Mouse (Mus musculus) kidney, embryonic 14.5 days (tissue): ENCODE measurements around the gene Cdh20. TPM values are rescaled to one million over a fixed set of nuclear protein-coding genes. Genes with fewer than 3 reads are reported as not detected.

Source experiments
- ATAC-seq: fragments of 200-750 bp; cut with Nextera tagmentation; 2 replicates; pipeline ENCODE4 v1.8.0; 2017; ENCODE audit warnings: moderate number of reproducible peaks, mild to moderate bottlenecking, moderate TSS enrichment, moderate library complexity; ENCODE audit not compliant: low FRiP score, low TSS enrichment
- H3K27ac ChIP-seq: fragments of 300-500 bp; sonication (generic); 2 replicates; pipeline ENCODE4 v1.5.1; 2014; ENCODE audit warnings: low read depth, mild to moderate bottlenecking, low read length, moderate library complexity, mixed read lengths
- H3K27me3 ChIP-seq: fragments of 300-500 bp; sonication (generic); 2 replicates; pipeline ENCODE4 v1.6.1; 2014; ENCODE audit warnings: mild to moderate bottlenecking, low read length; ENCODE audit not compliant: control insufficient read depth, insufficient read depth
- H3K36me3 ChIP-seq: fragments of 300-500 bp; sonication (generic); 2 replicates; pipeline ENCODE4 v1.6.1; 2014; ENCODE audit warnings: low read length, mixed read lengths; ENCODE audit not compliant: control insufficient read depth, insufficient read depth
- H3K4me1 ChIP-seq: fragments of 300-500 bp; sonication (generic); 2 replicates; pipeline ENCODE4 v1.6.1; 2014; ENCODE audit warnings: low read length, mixed read lengths; ENCODE audit not compliant: control insufficient read depth, insufficient read depth
- H3K4me2 ChIP-seq: fragments of 300-500 bp; sonication (generic); replicated peaks from 2 replicates; pipeline ENCODE4 v1.6.1; 2014; ENCODE audit warnings: low read depth, mild to moderate bottlenecking, low read length
- H3K4me3 ChIP-seq: fragments of 300-500 bp; sonication (generic); 2 replicates; pipeline ENCODE4 v1.5.1; 2014; ENCODE audit warnings: mild to moderate bottlenecking, low read length
- H3K9ac ChIP-seq: fragments of 300-500 bp; sonication (generic); 2 replicates; pipeline ENCODE4 v1.6.1; 2014; ENCODE audit warnings: low read depth, mild to moderate bottlenecking, low read length, moderate library complexity
- H3K9me3 ChIP-seq: fragments of 300-500 bp; sonication (generic); 2 replicates; pipeline ENCODE4 v1.6.1; 2016; ENCODE audit warnings: low read length; ENCODE audit not compliant: control insufficient read depth
- WGBS: fragments of 180-500 bp; shearing (Covaris S2); extraction: QIAGEN DNeasy Blood & Tissue Kit; methylation state at CpG from one replicate; pipeline ENCODE4 v1.1.7; 2014; 5-methylcytosine and 5-hydroxymethylcytosine counted together
- polyA plus RNA-seq: library from polyadenylated mRNA; unstranded; fragments of >200 nt; fragmentation: Nextera tagmentation; extraction: Ambion mirVana; gene quantifications from 2 replicates; pipeline ENCODE4 v1.2.1, GENCODE M21; 2014

Cdh20 gene
- polyA plus RNA-seq, 1 experiment from 2014 or later: 0.08 TPM

GRCm38 (mm10) chr1:104986222-104986973 is 218.1 kb downstream of the Cdh20 start:
- Histone ChIP-seq H3K9ac (no peak overlapping the region), H3K36me3 (no peaks in the 10 kb centered on the region), H3K4me1 (no peaks in the 10 kb centered on the region), H3K4me3 (no peak overlapping the region), H3K9me3 (no peaks in the 10 kb centered on the region), H3K27me3 (no peaks in the 10 kb centered on the region), H3K4me2 (no peak overlapping the region), H3K27ac (no peak overlapping the region)
- WGBS: 25% methylated on average over 5 of the region's 5 CpGs
- ATAC-seq: peak; percentile 76

- ATAC-seq: no peak
- no peak overlapping the region for H3K4me3 ChIP-seq
These were observed 219.2 kb downstream of the Cdh20 start for GRCm38 (mm10) chr1:104987526-104987925.

GRCm38 (mm10) chr1:104992441-104992840 is 224.1 kb downstream of the Cdh20 start:
- ATAC-seq: no peak
- Histone ChIP-seq H3K9ac (no peak overlapping the region), H3K27ac (no peak overlapping the region), H3K9me3 (no peaks in the 10 kb centered on the region), H3K4me1 (no peaks in the 10 kb centered on the region), H3K4me3 (no peak overlapping the region), H3K27me3 (no peaks in the 10 kb centered on the region), H3K36me3 (no peaks in the 10 kb centered on the region), H3K4me2 (no peak overlapping the region)

More at GRCm38 (mm10) chr1:104987526-104987925, 219.2 kb downstream of the Cdh20 start:
- Histone ChIP-seq H3K9me3 (no peaks in the 10 kb centered on the region), H3K27me3 (no peaks in the 10 kb centered on the region), H3K27ac (no peak overlapping the region), H3K4me1 (no peaks in the 10 kb centered on the region), H3K4me2 (no peak overlapping the region), H3K9ac (no peak overlapping the region), H3K36me3 (no peaks in the 10 kb centered on the region)
- WGBS: 90% methylated on average over 16 of the region's 16 CpGs

GRCm38 (mm10) chr1:104993905-104994611 is 225.7 kb downstream of the Cdh20 start:
- peak; percentile 95 for ATAC-seq
- Histone ChIP-seq H3K9ac (peak overlapping the region; percentile 52), H3K4me2 (peak overlapping the region; percentile 87), H3K4me3 (peak overlapping the region; percentile 49), H3K4me1 (no peaks in the 10 kb centered on the region), H3K36me3 (no peaks in the 10 kb centered on the region), H3K27me3 (no peaks in the 10 kb centered on the region), H3K9me3 (no peaks in the 10 kb centered on the region), H3K27ac (no peak overlapping the region)
- WGBS: 7% methylated on average over 51 of the region's 51 CpGs

GRCm38 (mm10) chr1:104994612-104994986 is 226.3 kb downstream of the Cdh20 start:
- peak overlapping the region; percentile 49; the same call in 1 of the 2 replicates for H3K4me3 ChIP-seq
- peak overlapping the region; percentile 87; the same call in 1 of the 2 replicates for H3K4me2 ChIP-seq
- H3K27me3 ChIP-seq: no peaks in the 10 kb centered on the region
- H3K27ac ChIP-seq: no peak overlapping the region
- ATAC-seq: no peak
- no peaks in the 10 kb centered on the region for H3K4me1 ChIP-seq
- no peaks in the 10 kb centered on the region for H3K9me3 ChIP-seq
- no peaks in the 10 kb centered on the region for H3K36me3 ChIP-seq
- WGBS: 81% methylated on average over 3 of the region's 3 CpGs
- no peak overlapping the region for H3K9ac ChIP-seq

GRCm38 (mm10) chr1:104997814-104998213 is 229.5 kb downstream of the Cdh20 start:
- Histone ChIP-seq H3K9me3 (no peaks in the 10 kb centered on the region), H3K4me2 (no peak overlapping the region), H3K27ac (no peak overlapping the region), H3K9ac (no peak overlapping the region), H3K4me3 (no peak overlapping the region), H3K27me3 (no peaks in the 10 kb centered on the region), H3K36me3 (no peaks in the 10 kb centered on the region), H3K4me1 (no peaks in the 10 kb centered on the region)
- 66% methylated on average over 2 of the region's 2 CpGs for WGBS
- no peak for ATAC-seq

GRCm38 (mm10) chr1:105002179-105002578 is 233.8 kb downstream of the Cdh20 start:
- Histone ChIP-seq H3K27ac (no peak overlapping the region), H3K9ac (no peak overlapping the region), H3K9me3 (no peaks in the 10 kb centered on the region), H3K4me1 (no peaks in the 10 kb centered on the region), H3K27me3 (no peaks in the 10 kb centered on the region), H3K4me3 (no peak overlapping the region), H3K36me3 (no peaks in the 10 kb centered on the region), H3K4me2 (no peak overlapping the region)
- WGBS: 75% methylated on average over 1 of the region's 1 CpGs
- ATAC-seq: no peak

- WGBS: 94% methylated on average over 1 of the region's 1 CpGs
- no peak overlapping the region for H3K9ac ChIP-seq
- no peaks in the 10 kb centered on the region for H3K4me1 ChIP-seq
- no peak overlapping the region for H3K4me2 ChIP-seq
- H3K36me3 ChIP-seq: no peaks in the 10 kb centered on the region
- no peak overlapping the region for H3K27ac ChIP-seq
- no peak overlapping the region for H3K4me3 ChIP-seq
- no peak for ATAC-seq
- no peaks in the 10 kb centered on the region for H3K27me3 ChIP-seq
- H3K9me3 ChIP-seq: no peaks in the 10 kb centered on the region
These were observed 235.5 kb downstream of the Cdh20 start for GRCm38 (mm10) chr1:105003786-105004185.

GRCm38 (mm10) chr1:105012616-105013015 is 244.3 kb downstream of the Cdh20 start:
- Histone ChIP-seq H3K36me3 (no peaks in the 10 kb centered on the region), H3K27me3 (no peaks in the 10 kb centered on the region), H3K9me3 (no peaks in the 10 kb centered on the region), H3K4me1 (no peaks in the 10 kb centered on the region), H3K27ac (no peak overlapping the region), H3K9ac (no peak overlapping the region), H3K4me2 (no peak overlapping the region), H3K4me3 (no peak overlapping the region)
- no peak for ATAC-seq
- WGBS: 35% methylated on average over 2 of the region's 2 CpGs
